29 mouse cellular contexts compared by ENCODE assay signal in genomic region chr8:88857216-88857615, GRCm38 (mm10).
DNase-seq lines count a peak whose midpoint lies in the region; ATAC-seq lines count a peak whose summit lies in the region.
"Had no signal": no experiment of that assay in that cellular context is flagged by ENCODE, and none has a peak within 500 bp of the region (broad histone marks: within the 10 kb centered on the region; RNA-seq: fewer than 3 reads in every experiment).

No protein-coding gene starts in this region.

- no peak overlapping the region for H3K9ac ChIP-seq in kidney, embryonic 15.5 days
- H3K9ac ChIP-seq: embryonic facial prominence, embryonic 15.5 days; forebrain, embryonic 12.5 days; heart, embryonic 15.5 days; hindbrain, embryonic 12.5 days; intestine, embryonic 15.5 days; liver, embryonic 13.5 days; lung, embryonic 14.5 days; midbrain, embryonic 15.5 days; neural tube, embryonic 15.5 days had no signal

- WGBS in kidney, embryonic 15.5 days, result 67% methylated on average over 2 of the region's 2 CpGs

- no peaks in the 10 kb centered on the region for H3K4me1 ChIP-seq in kidney, embryonic 15.5 days
- H3K4me1 ChIP-seq: embryonic facial prominence, embryonic 10.5 days; embryonic facial prominence, embryonic 15.5 days; forebrain, embryonic 12.5 days; heart, embryonic 10.5 days; heart, embryonic 15.5 days; hindbrain, embryonic 12.5 days; intestine, embryonic 15.5 days; liver, embryonic 13.5 days; midbrain, embryonic 15.5 days had no signal

- intact Hi-C loops in left cerebral cortex, postnatal 14 days (cut with DNase I), result no loop called here

- H3K4me3 ChIP-seq in kidney, embryonic 15.5 days (replicated peaks), result no peak overlapping the region
- H3K4me3 ChIP-seq: embryonic facial prominence, embryonic 10.5 days; embryonic facial prominence, embryonic 15.5 days; forebrain, embryonic 12.5 days; heart, embryonic 10.5 days; heart, embryonic 15.5 days; hindbrain, embryonic 12.5 days; intestine, embryonic 15.5 days; liver, embryonic 13.5 days; midbrain, embryonic 15.5 days; neural tube, embryonic 15.5 days had no signal

- no peak overlapping the region for H3K4me2 ChIP-seq in kidney, embryonic 15.5 days
- H3K4me2 ChIP-seq: embryonic facial prominence, embryonic 15.5 days; forebrain, embryonic 12.5 days; heart, embryonic 15.5 days; hindbrain, embryonic 12.5 days; intestine, embryonic 15.5 days; liver, embryonic 13.5 days; lung, embryonic 14.5 days; midbrain, embryonic 15.5 days; neural tube, embryonic 15.5 days had no signal

- H3K36me3 ChIP-seq in kidney, embryonic 15.5 days, result no peaks in the 10 kb centered on the region
- H3K36me3 ChIP-seq: embryonic facial prominence, embryonic 10.5 days; embryonic facial prominence, embryonic 15.5 days; forebrain, embryonic 12.5 days; heart, embryonic 10.5 days; heart, embryonic 15.5 days; hindbrain, embryonic 12.5 days; intestine, embryonic 15.5 days; liver, embryonic 13.5 days; midbrain, embryonic 15.5 days; neural tube, embryonic 15.5 days had no signal

- no peak for ATAC-seq in kidney, embryonic 15.5 days (replicated peaks; ENCODE audit: low FRiP score)
- ATAC-seq: hindbrain, postnatal 0 days; intestine, embryonic 15.5 days; midbrain, embryonic 15.5 days; Patski had no signal

- DNase-seq in adrenal gland, adult 8-10 months, result peak; percentile 40
- DNase-seq in adrenal gland, postnatal 25 days, result no peak
- peak; percentile 90 to 91 for DNase-seq in kidney, adult 8-10 months
- peak; percentile 27 for DNase-seq in adipocyte (ENCODE audit: low spot score)
- peak; percentile 79 for DNase-seq in kidney, postnatal 14 days
- DNase-seq in left cerebral cortex, postnatal 14 days (ENCODE audit: low spot score in 2 of 2), result no peak
- no peak for DNase-seq in right cerebral cortex, adult 2 months (ENCODE audit: low spot score in 2 of 2)
- DNase-seq: cerebellum, adult 2 months; cerebellum, postnatal 25 days; gastrocnemius, postnatal 14 days; layer of hippocampus, adult 9-11 months; liver, embryonic 13.5 days; lung, embryonic 14.5 days; lung, postnatal 14 days; retina, postnatal 1 day; spleen, adult 18-20 months; thymus, postnatal 14 days had no signal

- H3K27ac ChIP-seq in kidney, embryonic 15.5 days, result no peak overlapping the region
- H3K27ac ChIP-seq: embryonic facial prominence, embryonic 10.5 days; embryonic facial prominence, embryonic 15.5 days; forebrain, embryonic 12.5 days; heart, embryonic 10.5 days; heart, embryonic 15.5 days; hindbrain, embryonic 12.5 days; hindbrain, postnatal 0 days; intestine, embryonic 15.5 days; liver, embryonic 13.5 days; midbrain, embryonic 15.5 days; neural tube, embryonic 15.5 days had no signal

- H3K27me3 ChIP-seq in kidney, embryonic 15.5 days, result 0 out of 2 replicates have a peak, but pooled peaks cover 2% of the 10 kb centered on the region
- H3K27me3 ChIP-seq: embryonic facial prominence, embryonic 15.5 days; forebrain, embryonic 12.5 days; hindbrain, embryonic 12.5 days; intestine, embryonic 15.5 days; liver, embryonic 13.5 days; midbrain, embryonic 15.5 days had no signal

- no peaks in the 10 kb centered on the region for H3K9me3 ChIP-seq in kidney, embryonic 15.5 days (replicated peaks)
- H3K9me3 ChIP-seq: embryonic facial prominence, embryonic 10.5 days; embryonic facial prominence, embryonic 15.5 days; forebrain, embryonic 12.5 days; heart, embryonic 10.5 days; heart, embryonic 15.5 days; hindbrain, embryonic 12.5 days; intestine, embryonic 15.5 days; liver, embryonic 13.5 days; midbrain, embryonic 15.5 days; neural tube, embryonic 15.5 days had no signal

Comparison
In these comparisons a context has a peak if more than half of its experiments do, and no peak if none do; other contexts are left out.
1. DNase-seq: peak in adrenal gland, adult 8-10 months (single experiment), kidney, adult 8-10 months (2 of 2), adipocyte (single experiment) and kidney, postnatal 14 days (single experiment); none in adrenal gland, postnatal 25 days (single experiment), left cerebral cortex, postnatal 14 days (0 of 2) and right cerebral cortex, adult 2 months (0 of 2).